Mouse (Mus musculus): ENCODE measurements around the gene Gm40460. TPM values are rescaled to one million over a fixed set of nuclear protein-coding genes. Genes with fewer than 3 reads are reported as not detected.

Gene Gm40460
- polyA plus RNA-seq, 1 experiment from 2014 or later, result not detected

DNA sequence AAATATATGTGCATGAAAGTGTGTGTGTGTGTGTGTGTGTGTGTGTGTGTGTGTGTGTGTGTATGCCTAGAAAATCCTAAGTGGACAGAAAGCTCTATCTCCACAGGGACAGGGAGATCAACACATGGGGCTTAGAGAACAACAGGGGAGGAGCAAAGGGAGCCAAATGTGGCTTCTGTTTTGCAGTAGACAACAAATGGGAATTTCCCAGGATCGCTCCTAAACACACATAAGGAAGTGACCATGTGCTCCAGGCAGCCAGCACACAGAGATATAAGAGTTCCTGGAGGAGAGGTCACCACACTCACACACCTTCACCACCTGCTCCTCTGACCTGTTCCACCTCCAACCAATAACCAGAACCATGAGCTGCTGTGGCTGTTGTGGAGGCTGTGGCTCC is 39.8 kb downstream of the Gm40460 start, which contains the start of gene Krtap5-3:
Gene Krtap5-3 (plus strand): TSS at position 301 of the 400 bp plus-strand sequence.
- 0 out of 2 replicates have a peak, but pooled peaks cover 2% of the 10 kb centered on the region for H3K27me3 ChIP-seq (replicated peaks; ENCODE audit: control insufficient read depth, insufficient read depth, low read length)
- no peak within 1 kb of the TSS for H3K4me2 ChIP-seq (ENCODE audit: low read length)
- H3K36me3 ChIP-seq (ENCODE audit: control insufficient read depth, insufficient read depth), result no peaks in the 10 kb centered on the region
- no peak within 1 kb of the TSS for H3K27ac ChIP-seq (ENCODE audit: low read length)
- ATAC-seq, result no peak
- H3K9me3 ChIP-seq (ENCODE audit: control insufficient read depth, low read length), result no peaks in the 10 kb centered on the region
- 79% methylated on average over 1 of the region's 1 CpGs for WGBS
- no peak within 1 kb of the TSS for H3K4me3 ChIP-seq (replicated peaks; ENCODE audit: low read length)
- no peaks in the 10 kb centered on the region for H3K4me1 ChIP-seq (replicated peaks; ENCODE audit: control insufficient read depth, insufficient read depth, low read length)
- H3K9ac ChIP-seq (replicated peaks; ENCODE audit: low read depth, low read length), result no peak within 1 kb of the TSS

DNA sequence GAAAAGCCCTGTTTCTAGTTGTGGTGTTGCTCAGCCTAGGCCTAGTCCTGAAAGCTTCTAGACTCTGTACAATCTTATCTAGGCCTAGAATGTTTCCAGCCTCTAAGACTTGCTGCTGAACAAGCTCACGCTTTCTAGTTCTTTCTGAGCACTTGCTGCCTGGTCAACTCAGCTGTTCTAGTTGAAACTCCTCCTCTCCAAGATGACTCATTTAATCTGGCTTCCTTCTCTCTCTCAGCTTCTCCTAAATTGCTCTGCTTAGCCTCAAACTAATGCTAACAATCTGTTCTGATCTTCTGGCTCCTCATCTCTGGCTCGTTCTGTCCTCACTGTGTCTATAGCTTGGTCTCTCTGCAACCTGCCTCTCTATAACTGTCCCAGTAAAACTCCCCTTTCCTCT is 42.1 kb downstream of the Gm40460 start:
- ATAC-seq, result no peak
- Histone ChIP-seq H3K36me3 (ENCODE audit: control insufficient read depth, insufficient read depth) (no peaks in the 10 kb centered on the region), H3K9me3 (ENCODE audit: control insufficient read depth, low read length) (no peaks in the 10 kb centered on the region), H3K9ac (replicated peaks; ENCODE audit: low read depth, low read length) (no peak overlapping the region), H3K4me3 (replicated peaks; ENCODE audit: low read length) (no peak overlapping the region), H3K27ac (ENCODE audit: low read length) (no peak overlapping the region), H3K27me3 (replicated peaks; ENCODE audit: control insufficient read depth, insufficient read depth, low read length) (0 out of 2 replicates have a peak, but pooled peaks cover 2% of the 10 kb centered on the region), H3K4me2 (ENCODE audit: low read length) (no peak overlapping the region), H3K4me1 (replicated peaks; ENCODE audit: control insufficient read depth, insufficient read depth, low read length) (no peaks in the 10 kb centered on the region)
- 75% methylated on average over 2 of the region's 2 CpGs for WGBS

Other genes starting within 250 kb of the Gm40460 start
- 53.2 and 54.2 TPM in 2 replicates for gene Mob2, start 180.0 kb downstream of the Gm40460 start, polyA plus RNA-seq (2015; fragmentation: Nextera tagmentation; extraction: Ambion mirVana)
- 84.9 and 98.7 TPM in 2 replicates for gene Dusp8, start 145.2 kb downstream of the Gm40460 start, polyA plus RNA-seq (2015; fragmentation: Nextera tagmentation; extraction: Ambion mirVana)
- gene Gm45618, start 120.3 kb downstream of the Gm40460 start, polyA plus RNA-seq (2015; fragmentation: Nextera tagmentation; extraction: Ambion mirVana), result 0.34 TPM in 1 of 2 replicates, not detected in the other
- not detected in 2 replicates for gene Gm39115, start 105.0 kb downstream of the Gm40460 start, polyA plus RNA-seq (2015; fragmentation: Nextera tagmentation; extraction: Ambion mirVana)
- not detected in 2 replicates for gene Gm45337, start 96.5 kb downstream of the Gm40460 start, polyA plus RNA-seq (2015; fragmentation: Nextera tagmentation; extraction: Ambion mirVana)
- gene Gm29735, start 84.0 kb downstream of the Gm40460 start, polyA plus RNA-seq (2015; fragmentation: Nextera tagmentation; extraction: Ambion mirVana), result not detected in 2 replicates
- not detected in 2 replicates for gene Gm4553, start 75.3 kb downstream of the Gm40460 start, polyA plus RNA-seq (2015; fragmentation: Nextera tagmentation; extraction: Ambion mirVana)
- gene Krtap5-2, start 65.1 kb downstream of the Gm40460 start, polyA plus RNA-seq (2015; fragmentation: Nextera tagmentation; extraction: Ambion mirVana), result not detected in 2 replicates
- not detected in 2 replicates for gene Gm10153, start 50.7 kb downstream of the Gm40460 start, polyA plus RNA-seq (2015; fragmentation: Nextera tagmentation; extraction: Ambion mirVana)
- gene Krtap5-3, start 39.7 kb downstream of the Gm40460 start, polyA plus RNA-seq (2015; fragmentation: Nextera tagmentation; extraction: Ambion mirVana), result not detected in 2 replicates
- not detected in 2 replicates for gene Gm7579, start 29.2 kb downstream of the Gm40460 start, polyA plus RNA-seq (2015; fragmentation: Nextera tagmentation; extraction: Ambion mirVana)
- not detected in 2 replicates for gene Krtap5-5, start 11.1 kb downstream of the Gm40460 start, polyA plus RNA-seq (2015; fragmentation: Nextera tagmentation; extraction: Ambion mirVana)
- gene Gm2431, start 17.3 kb upstream of the Gm40460 start, polyA plus RNA-seq (2015; fragmentation: Nextera tagmentation; extraction: Ambion mirVana), result not detected in 2 replicates
- gene Gm4559, start 33.3 kb upstream of the Gm40460 start, polyA plus RNA-seq (2015; fragmentation: Nextera tagmentation; extraction: Ambion mirVana), result not detected in 2 replicates
- gene Krtap5-1, start 56.0 kb upstream of the Gm40460 start, polyA plus RNA-seq (2015; fragmentation: Nextera tagmentation; extraction: Ambion mirVana), result not detected in 2 replicates
- not detected in 2 replicates for gene Krtap5-4, start 62.5 kb upstream of the Gm40460 start, polyA plus RNA-seq (2015; fragmentation: Nextera tagmentation; extraction: Ambion mirVana)
- gene Ifitm10, start 132.7 kb upstream of the Gm40460 start, polyA plus RNA-seq (2015; fragmentation: Nextera tagmentation; extraction: Ambion mirVana), result 2.6 and 3.8 TPM in 2 replicates
- not detected in 2 replicates for gene Gm49369, start 141.6 kb upstream of the Gm40460 start, polyA plus RNA-seq (2015; fragmentation: Nextera tagmentation; extraction: Ambion mirVana)
- 203 and 208 TPM in 2 replicates for gene Ctsd, start 147.0 kb upstream of the Gm40460 start, polyA plus RNA-seq (2015; fragmentation: Nextera tagmentation; extraction: Ambion mirVana)
- gene Syt8, start 193.8 kb upstream of the Gm40460 start, polyA plus RNA-seq (2015; fragmentation: Nextera tagmentation; extraction: Ambion mirVana), result not detected in 2 replicates
- 0.89 TPM in 1 of 2 replicates, not detected in the other for gene Tnni2, start 200.7 kb upstream of the Gm40460 start, polyA plus RNA-seq (2015; fragmentation: Nextera tagmentation; extraction: Ambion mirVana)
- 3.5 and 5.5 TPM in 2 replicates for gene Lsp1, start 219.7 kb upstream of the Gm40460 start, polyA plus RNA-seq (2015; fragmentation: Nextera tagmentation; extraction: Ambion mirVana)